Mouse (Mus musculus): ENCODE results near the gene Tprgl.

The Tprgl gene

GRCm38 (mm10) chr4:154160538-154161390 is at the start of gene Tprgl:
Gene Tprgl, minus strand, starts transcription at chr4:154160666.
- TF ChIP-seq GATA4 (IDR thresholded peaks at IDR 0.05; ENCODE audit: insufficient replicate concordance, low read length): peak; percentile 19; the same call in 1 of the 2 replicates

DNA sequence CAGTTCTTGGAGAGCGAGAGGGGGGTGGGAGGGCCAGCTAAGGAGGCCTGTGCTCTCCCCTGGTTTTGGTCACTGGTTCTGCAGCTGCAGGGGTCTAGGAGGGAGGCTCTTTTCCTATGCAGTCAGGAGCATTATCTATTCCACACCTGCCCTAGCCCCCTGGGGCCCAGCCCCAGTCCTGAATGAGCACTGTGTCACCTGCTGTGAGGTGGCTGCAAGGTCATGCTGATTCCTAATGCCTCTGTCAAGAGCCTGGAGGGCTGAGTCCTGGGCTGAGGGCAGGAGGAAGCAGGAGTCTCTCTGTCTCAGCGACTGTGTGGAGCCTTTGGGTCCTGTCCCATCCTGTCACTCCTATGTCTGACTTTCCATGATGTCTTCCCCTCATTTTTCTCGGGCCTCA is 49.4 kb upstream of the Tprgl start:
- TF ChIP-seq GATA4 (IDR thresholded peaks at IDR 0.05; ENCODE audit: insufficient replicate concordance, low read length): no peak

DNA sequence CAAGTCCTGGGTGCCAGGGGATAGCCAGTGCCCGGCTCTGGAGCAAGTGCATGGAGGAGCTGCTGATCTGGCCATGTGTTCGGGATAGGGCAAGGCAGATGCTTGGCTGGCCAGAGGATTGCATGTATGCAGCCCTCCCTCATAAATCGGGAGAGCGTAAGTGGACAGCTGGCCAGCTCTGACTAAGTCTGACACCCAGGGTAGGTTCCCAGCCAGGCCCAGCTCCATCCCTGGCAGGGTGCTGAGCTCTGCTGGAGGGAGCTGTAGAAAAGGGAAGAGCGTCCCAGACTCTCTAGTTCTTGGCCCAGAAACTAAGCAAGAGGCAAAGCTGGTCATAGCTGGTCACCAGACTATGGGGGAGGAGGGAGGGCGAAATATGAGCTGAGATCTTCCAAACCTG is 48.6 kb upstream of the Tprgl start:
- TF ChIP-seq GATA4 (IDR thresholded peaks at IDR 0.05; ENCODE audit: insufficient replicate concordance, low read length): no peak

DNA sequence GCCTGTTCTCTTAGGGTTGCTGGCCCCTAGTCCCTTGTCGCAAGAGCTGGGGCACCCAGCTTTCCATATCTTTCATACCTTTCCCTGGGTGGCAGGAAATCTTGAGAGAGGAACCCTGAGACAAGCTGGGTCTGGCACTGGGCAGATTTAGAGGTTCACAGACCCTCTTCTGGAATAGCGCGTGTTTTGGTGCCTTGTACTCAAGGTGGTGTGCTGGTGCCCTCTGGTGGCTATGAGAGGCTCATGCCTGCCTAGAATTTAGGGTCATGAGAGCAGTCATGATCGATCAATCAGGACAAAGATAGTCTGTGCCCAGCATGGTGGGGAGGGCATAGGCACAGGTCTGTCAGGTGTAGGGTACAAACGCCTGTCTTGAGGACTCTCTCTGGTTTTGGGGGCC is 46.8 kb upstream of the Tprgl start:
- no peak for TF ChIP-seq GATA4 (IDR thresholded peaks at IDR 0.05; ENCODE audit: insufficient replicate concordance, low read length)

DNA sequence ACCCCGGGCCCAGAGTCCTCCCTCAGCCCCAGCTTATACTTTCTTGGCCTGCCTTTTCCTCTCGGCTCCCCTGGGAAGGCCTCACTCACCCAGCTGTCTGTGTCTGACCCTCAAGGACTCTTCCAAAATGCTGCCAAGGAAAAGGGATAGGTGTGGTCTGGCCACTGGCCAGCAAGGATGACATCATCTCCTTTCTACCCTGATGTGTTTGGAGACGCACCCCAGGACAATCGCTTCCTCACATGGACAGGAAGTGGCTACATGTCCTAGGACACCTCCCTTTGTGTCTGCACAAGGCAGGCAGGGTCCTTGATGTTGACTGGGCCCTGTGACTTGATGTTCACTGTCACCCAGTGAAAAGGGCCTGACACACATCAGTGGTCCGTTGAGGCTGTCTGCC is 44.9 kb upstream of the Tprgl start:
- no peak for TF ChIP-seq GATA4 (IDR thresholded peaks at IDR 0.05; ENCODE audit: insufficient replicate concordance, low read length)

GRCm38 (mm10) chr4:154204532-154204931 is 44.1 kb upstream of the Tprgl start:
- TF ChIP-seq GATA4 (IDR thresholded peaks at IDR 0.05; ENCODE audit: insufficient replicate concordance, low read length): no peak

DNA sequence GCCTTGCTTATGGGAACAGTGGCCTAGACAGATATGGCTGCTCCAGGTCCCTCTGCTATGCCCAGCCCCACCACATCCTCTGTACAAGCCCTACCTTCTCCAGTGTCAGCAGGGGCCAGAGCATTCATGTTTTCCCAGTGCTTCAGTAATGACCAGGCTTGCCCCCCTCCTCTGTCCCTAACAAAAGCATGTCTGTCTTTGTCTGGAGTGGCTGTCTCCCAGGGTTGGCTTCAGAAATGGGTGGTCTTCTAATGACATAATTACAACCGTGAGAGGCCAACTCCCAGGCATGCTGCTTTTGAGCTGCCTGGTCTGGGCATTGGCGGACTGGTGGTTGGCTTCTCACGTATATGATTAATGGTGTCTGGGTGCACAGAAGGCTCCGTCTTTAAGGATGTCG is 41.0 kb upstream of the Tprgl start:
- TF ChIP-seq GATA4 (IDR thresholded peaks at IDR 0.05; ENCODE audit: insufficient replicate concordance, low read length): no peak

DNA sequence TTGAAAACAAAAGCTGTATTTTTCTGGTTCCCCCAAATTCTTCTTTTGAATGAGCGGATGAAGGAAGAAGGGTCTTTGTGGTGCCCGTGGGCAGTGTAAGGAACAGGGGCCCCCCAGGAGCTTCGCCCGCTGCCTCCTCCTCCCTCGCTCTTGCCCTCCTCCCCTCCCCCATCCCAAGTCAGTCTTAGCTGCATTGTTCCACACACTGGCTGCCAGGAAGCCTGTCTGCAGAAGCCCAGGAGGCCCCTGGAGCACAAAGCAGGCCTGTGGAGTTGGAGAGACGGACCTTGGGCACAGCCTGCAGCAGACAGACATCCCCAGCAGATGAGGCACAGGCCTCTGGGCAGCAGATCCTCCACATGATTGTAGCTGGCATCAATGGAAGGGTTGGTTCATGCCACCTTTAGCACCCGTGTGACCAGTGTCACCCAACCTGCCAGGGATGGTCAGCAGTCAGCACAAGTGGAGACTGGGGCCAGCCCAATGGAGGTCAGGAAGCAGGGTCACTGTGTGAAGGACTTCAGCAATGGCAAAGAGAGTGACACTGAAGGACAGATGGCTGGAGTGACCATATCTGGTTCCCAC is 38.0 kb upstream of the Tprgl start:
- no peak for TF ChIP-seq GATA4 (IDR thresholded peaks at IDR 0.05; ENCODE audit: insufficient replicate concordance, low read length)

DNA sequence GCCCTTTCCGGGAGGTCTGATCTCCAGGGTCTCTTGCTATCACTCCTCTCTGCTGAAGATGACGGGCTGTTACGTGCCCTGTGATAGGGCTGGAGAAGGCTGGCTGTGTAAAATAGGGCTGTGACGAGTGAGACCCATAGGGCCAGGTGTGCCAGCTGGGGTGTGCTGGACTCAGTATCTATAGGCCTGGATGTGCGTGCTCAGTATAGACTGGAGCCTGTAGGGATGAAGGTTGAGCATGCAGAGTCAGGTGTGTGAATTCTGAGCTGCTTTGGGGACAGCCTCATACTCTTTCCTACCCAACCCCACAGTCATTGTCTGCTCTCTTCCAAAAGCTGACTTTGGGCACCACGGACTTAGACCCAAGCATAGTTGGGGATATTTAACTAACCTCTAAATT is 37.5 kb upstream of the Tprgl start:
- no peak for TF ChIP-seq GATA4 (IDR thresholded peaks at IDR 0.05; ENCODE audit: insufficient replicate concordance, low read length)

DNA sequence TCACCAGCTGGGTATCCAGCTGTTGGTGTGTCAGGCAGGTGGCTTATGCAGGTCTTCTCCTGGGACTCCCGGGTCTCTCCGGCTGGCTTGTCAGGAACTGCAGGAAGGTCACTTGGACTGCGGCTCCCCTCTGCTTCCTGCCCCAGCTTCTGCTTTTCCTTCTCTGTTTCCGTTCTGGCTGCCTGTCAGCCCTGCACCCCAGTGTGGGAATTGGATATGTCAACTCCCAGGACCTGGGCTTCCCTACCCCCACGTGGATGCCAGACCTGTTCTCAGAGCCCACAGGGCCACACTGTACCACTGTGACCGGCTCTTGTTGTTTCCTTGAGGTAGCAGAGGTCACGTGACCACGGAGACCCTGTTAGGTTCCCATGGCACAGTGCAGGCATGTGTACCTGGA is 28.5 kb upstream of the Tprgl start:
- TF ChIP-seq GATA4 (IDR thresholded peaks at IDR 0.05; ENCODE audit: insufficient replicate concordance, low read length): no peak; the same call in 1 of the 2 replicates

DNA sequence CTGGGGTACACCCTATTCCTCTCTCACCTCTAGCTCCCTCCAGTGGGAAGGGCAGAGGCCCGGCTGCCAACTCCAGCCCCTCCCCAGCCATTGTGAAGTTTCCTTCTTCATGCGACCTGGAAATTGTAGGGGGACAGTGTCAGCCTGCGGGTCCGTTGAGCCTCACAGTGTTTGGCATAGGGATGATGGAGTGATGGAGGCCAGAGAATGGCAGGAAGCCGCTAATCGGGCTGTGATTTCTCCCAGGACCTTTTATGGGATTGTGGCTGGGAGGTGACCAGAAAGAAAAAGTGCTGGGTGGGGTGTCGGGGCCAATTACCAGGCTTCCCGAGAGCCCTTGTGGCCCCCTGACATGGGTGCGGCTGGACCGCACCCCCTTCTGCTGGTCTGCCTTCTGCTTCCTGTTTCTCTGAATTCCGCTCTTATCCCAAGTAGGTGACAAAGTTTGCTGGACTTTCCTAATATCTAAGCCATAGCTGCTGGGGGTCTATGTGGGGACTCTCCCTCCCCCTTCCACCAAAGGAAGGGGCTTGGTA is 25.6 kb upstream of the Tprgl start:
- peak; percentile 68; the same call in 1 of the 2 replicates for TF ChIP-seq GATA4 (IDR thresholded peaks at IDR 0.05; ENCODE audit: insufficient replicate concordance, low read length)

GRCm38 (mm10) chr4:154185001-154185400 is 24.5 kb upstream of the Tprgl start:
- no peak for TF ChIP-seq GATA4 (IDR thresholded peaks at IDR 0.05; ENCODE audit: insufficient replicate concordance, low read length)

DNA sequence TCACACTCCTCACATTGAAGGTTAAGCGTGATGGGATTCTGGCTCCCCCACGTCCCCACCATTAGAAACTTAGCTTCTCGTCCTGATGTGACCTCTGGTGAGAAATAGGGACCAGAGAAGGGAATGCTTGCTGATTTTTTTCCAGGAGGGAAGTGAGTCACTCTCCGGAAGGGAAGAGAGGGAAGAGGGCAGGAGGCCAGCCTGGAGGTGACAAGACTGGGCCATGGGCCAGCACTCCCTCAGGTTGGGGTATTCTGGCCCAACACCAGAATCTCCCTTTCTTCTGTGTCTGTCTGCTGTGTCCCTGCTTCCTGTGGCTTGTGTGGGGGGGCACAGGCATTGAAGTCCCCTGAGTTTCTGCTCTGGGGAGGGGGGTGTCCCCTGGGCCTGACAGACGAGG is 23.1 kb upstream of the Tprgl start:
- no peak for TF ChIP-seq GATA4 (IDR thresholded peaks at IDR 0.05; ENCODE audit: insufficient replicate concordance, low read length)

- no peak for TF ChIP-seq GATA4 (IDR thresholded peaks at IDR 0.05; ENCODE audit: insufficient replicate concordance, low read length)
These were observed 20.5 kb upstream of the Tprgl start for GRCm38 (mm10) chr4:154181001-154181400.

DNA sequence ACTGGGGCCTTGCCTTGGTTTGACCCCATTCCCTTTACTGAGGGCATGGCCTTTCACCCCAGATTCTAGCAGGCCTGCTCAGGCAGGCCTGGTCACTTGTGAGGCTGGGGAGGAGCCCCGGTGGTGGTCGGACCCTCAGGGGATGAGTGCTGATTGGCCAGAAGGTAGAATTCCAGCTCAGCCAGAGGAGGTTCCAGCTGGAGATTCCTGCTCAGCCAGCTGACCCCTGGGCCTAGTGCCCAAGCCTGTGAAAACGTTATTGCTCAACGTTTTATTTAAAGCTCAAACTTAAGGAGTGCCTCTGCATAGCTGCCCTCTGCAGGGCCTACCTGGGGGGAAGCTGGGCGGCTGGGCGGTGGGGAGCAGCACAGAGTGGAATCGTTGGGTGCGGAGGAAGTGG is 16.8 kb upstream of the Tprgl start:
- no peak for TF ChIP-seq GATA4 (IDR thresholded peaks at IDR 0.05; ENCODE audit: insufficient replicate concordance, low read length)

GRCm38 (mm10) chr4:154171931-154172604 is 11.6 kb upstream of the Tprgl start:
- TF ChIP-seq GATA4 (IDR thresholded peaks at IDR 0.05; ENCODE audit: insufficient replicate concordance, low read length): no peak
